Mouse (Mus musculus): ENCODE measurements at regions not wholly inside any gene's neighbourhood (a gene's known extent, or its start where the extent isn't known, plus 50 kb on each side); places are given as distances from the start of the nearest gene placed in this dataset.

DNA sequence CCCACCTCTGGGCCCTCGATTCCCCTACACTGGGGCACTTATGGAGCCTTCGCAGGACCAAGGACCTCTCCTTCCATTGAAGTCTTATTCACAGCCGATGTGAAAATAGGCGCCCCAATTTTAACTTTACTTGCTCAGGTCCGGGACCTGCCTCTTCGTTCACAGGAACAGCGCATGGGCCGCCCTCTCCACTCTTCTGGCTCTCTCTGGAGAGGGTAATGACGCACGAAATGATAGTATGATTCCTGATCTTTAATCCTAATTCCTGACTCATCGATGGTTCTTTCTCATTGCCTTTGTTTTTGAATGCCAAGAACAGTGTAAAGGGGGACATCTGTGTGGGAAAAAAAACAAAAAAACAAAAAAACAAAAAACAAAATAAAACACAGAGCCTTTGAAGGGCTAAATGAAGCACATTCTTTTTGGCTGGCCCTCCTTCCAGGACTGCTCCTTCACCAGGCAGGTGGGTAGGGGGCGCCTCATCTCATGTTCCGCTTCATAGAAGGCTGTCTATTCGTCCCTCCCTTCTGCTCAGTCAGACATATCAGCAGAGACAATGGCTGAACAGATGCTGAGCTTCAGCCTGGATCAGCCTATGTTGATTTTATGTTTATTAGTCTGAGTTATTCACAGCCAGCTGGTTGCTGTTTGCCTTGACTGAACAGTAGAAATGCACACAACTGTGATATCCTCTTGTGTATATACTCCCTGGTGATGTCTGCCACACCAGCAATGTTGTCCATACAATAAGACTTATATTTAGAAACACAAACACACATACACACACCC, 438.8 kb upstream of the Alcam start:
- TF ChIP-seq CTCF (IDR thresholded peaks at IDR 0.05; ENCODE audit: borderline replicate concordance, control insufficient read depth, extremely low read depth, insufficient read depth, low read length, poor library complexity), result no peak
- TF ChIP-seq POLR2A (IDR thresholded peaks at IDR 0.05; ENCODE audit: control insufficient read depth, extremely low read depth, insufficient read depth, low read length, poor library complexity), result no peak
